Mouse (Mus musculus) neural tube, embryonic 11.5 days (tissue): ENCODE data around the gene St3gal4. TPM values are rescaled to one million over a fixed set of nuclear protein-coding genes. Genes with fewer than 3 reads are reported as not detected.

ENCODE experiments used
- ATAC-seq: fragments of 200-750 bp; cut with Nextera tagmentation; 2 replicates; pipeline ENCODE4 v1.8.0; 2017; ENCODE audit warnings: moderate number of reproducible peaks, mild to moderate bottlenecking, moderate TSS enrichment, moderate library complexity; ENCODE audit not compliant: insufficient read depth, low FRiP score, low TSS enrichment
- DNase-seq: peaks from one replicate; pipeline ENCODE4 v3.0.0-alpha.2; 2015; ENCODE audit warnings: low spot score
- H3K27ac ChIP-seq: fragments of 300-500 bp; sonication (generic); 2 replicates; pipeline ENCODE4 v1.5.1; 2014; ENCODE audit warnings: low read depth, mild to moderate bottlenecking, low read length
- H3K27me3 ChIP-seq: fragments of 300-500 bp; sonication (generic); 2 replicates; pipeline ENCODE4 v1.6.1; 2014; ENCODE audit warnings: mild to moderate bottlenecking, low read length, mixed read lengths; ENCODE audit not compliant: control insufficient read depth, insufficient read depth
- H3K36me3 ChIP-seq: fragments of 300-500 bp; sonication (generic); 2 replicates; pipeline ENCODE4 v1.6.1; 2014; ENCODE audit warnings: mild to moderate bottlenecking, low read length, moderate library complexity, mixed read lengths; ENCODE audit not compliant: control insufficient read depth, insufficient read depth
- H3K4me1 ChIP-seq: fragments of 300-500 bp; sonication (generic); 2 replicates; pipeline ENCODE4 v1.6.1; 2014; ENCODE audit warnings: low read length, mixed read lengths; ENCODE audit not compliant: control insufficient read depth, insufficient read depth
- H3K4me2 ChIP-seq: fragments of 300-500 bp; sonication (generic); 2 replicates; pipeline ENCODE4 v1.6.1; 2014; ENCODE audit warnings: low read depth, mild to moderate bottlenecking, moderate library complexity
- H3K4me3 ChIP-seq: fragments of 300-500 bp; sonication (generic); 2 replicates; pipeline ENCODE4 v1.5.1; 2014; ENCODE audit warnings: low read depth, low read length
- H3K9ac ChIP-seq: fragments of 300-500 bp; sonication (generic); 2 replicates; pipeline ENCODE4 v1.6.1; 2014; ENCODE audit warnings: mild to moderate bottlenecking, low read length
- H3K9me3 ChIP-seq: fragments of 300-500 bp; sonication (generic); 2 replicates; pipeline ENCODE4 v1.6.1; 2016; ENCODE audit warnings: low read length; ENCODE audit not compliant: control insufficient read depth
- WGBS: fragments of 180-500 bp; shearing (Covaris S2); extraction: QIAGEN DNeasy Blood & Tissue Kit; methylation state at CpG from one replicate; pipeline ENCODE4 v1.1.7; 2014; 5-methylcytosine and 5-hydroxymethylcytosine counted together
- polyA plus RNA-seq: library from polyadenylated mRNA; unstranded; fragments of >200 nt; fragmentation: Nextera tagmentation; extraction: Ambion mirVana; gene quantifications from 2 replicates; pipeline ENCODE4 v1.2.1, GENCODE M21; 2014

Gene St3gal4
- 12.3 and 16.1 TPM in 2 replicates for polyA plus RNA-seq

DNA sequence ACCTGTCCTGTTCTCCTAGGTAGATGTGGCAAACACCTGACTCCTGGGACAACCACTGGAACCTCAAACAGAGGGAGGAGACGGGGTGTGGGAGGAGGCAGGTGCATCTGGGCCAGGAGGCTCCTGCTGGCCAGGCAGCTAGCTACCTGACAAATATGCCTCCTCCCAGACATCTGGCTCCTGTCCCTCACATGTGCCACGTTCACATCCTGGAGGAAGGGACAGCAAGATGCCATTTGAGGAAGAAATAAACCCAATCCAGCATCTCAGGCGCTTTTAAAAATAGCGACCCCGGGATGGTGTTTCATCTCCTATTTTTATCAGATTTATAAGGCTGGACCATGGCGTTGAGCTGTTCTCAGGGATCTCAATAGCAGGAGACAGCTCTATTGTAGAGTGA lies at the start of gene St3gal4:
St3gal4 (minus strand) TSS at position 101 of the 400 bp plus-strand sequence.
- Histone ChIP-seq H3K4me3 (no peak within 1 kb of the TSS), H3K36me3 (no peaks in the 10 kb centered on the region), H3K27me3 (no peaks in the 10 kb centered on the region), H3K9ac (no peak within 1 kb of the TSS), H3K4me2 (no peak within 1 kb of the TSS), H3K27ac (no peak within 1 kb of the TSS), H3K9me3 (no peaks in the 10 kb centered on the region), H3K4me1 (peaks cover 11% of the 10 kb centered on the region)
- no peak for DNase-seq
- ATAC-seq: no peak
- WGBS: 76% methylated on average over 6 of the region's 6 CpGs

DNA sequence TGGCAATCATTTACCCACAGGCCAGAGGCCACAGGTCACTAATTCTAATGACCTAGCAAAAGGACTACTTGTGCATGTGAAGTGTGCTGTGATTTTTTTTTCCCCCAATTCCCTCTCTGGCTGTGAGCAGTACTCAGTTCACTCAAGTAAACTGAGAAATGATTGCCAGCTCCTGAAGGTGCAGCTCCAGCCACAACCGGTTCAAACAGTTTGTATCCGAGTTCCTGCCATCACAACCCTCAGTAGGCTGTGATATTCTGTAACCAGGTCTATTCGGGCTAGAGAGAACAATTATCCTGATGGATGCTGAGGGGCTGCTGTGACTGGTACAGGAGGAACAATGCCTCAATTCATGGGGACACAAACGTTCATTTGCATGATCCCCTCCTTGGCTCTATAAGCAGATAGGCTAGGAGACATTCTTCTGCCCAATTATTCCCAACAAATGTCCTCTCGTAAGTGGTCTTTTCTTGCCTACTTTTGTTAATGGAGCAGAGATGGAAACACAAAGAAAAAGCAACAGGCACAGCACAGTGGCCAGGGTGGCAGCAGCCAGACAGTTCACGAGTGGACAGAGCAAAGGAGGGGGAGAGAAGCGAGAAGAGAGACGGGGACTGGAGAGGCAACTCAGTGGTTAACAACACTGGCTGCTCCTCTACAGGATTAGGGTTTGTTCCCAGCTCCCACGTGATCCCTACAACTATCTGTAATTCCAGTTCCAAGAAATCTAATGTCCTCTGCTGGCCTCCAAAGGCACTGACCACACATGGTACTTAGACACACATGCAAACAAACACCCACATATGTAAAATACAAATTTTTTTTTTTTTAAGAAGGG lies 47.9 kb upstream of the St3gal4 start:
- Histone ChIP-seq H3K4me2 (no peak overlapping the region), H3K4me3 (no peak overlapping the region), H3K27me3 (no peaks in the 10 kb centered on the region), H3K9ac (no peak overlapping the region), H3K27ac (no peak overlapping the region), H3K4me1 (0 out of 2 replicates have a peak, but pooled peaks cover 2% of the 10 kb centered on the region), H3K9me3 (no peaks in the 10 kb centered on the region), H3K36me3 (no peaks in the 10 kb centered on the region)
- ATAC-seq (peak; percentile 56), DNase-seq (peak; percentile 20)
- 36% methylated on average over 9 of the region's 9 CpGs for WGBS

DNA sequence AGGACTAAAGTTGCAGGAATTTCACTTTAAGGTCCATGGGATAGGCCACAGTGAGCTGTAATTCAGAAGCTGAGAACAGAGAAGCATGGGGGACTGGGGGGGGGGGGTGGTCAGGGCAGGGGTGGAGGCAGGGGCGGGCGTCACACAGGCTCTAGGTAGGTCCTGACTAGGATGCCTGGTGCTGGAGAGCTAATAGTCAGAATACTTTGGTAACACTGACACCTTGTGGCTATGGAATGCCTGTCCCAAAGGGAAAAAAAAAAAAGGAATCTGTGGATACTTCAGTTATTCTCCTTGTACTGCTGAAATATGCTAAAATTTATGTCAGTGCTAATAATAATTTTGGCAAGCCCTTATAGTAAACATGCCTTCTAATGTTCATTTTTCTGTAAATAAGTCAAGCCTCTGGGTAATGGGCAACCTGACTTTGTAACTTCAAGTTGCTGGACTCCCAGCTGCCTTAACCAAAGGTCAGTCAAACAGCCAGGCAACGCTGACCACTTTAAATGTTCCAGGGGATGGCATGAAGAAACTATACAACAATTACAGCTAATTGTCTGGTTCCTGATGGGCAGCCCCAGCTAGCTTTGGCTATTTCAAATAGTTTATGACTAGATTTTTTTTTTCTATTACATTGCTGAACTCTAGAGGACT lies 47.2 kb upstream of the St3gal4 start:
- Histone ChIP-seq H3K9me3 (no peaks in the 10 kb centered on the region), H3K4me1 (0 out of 2 replicates have a peak, but pooled peaks cover 2% of the 10 kb centered on the region), H3K36me3 (no peaks in the 10 kb centered on the region), H3K9ac (no peak overlapping the region), H3K27ac (no peak overlapping the region), H3K4me2 (no peak overlapping the region), H3K4me3 (no peak overlapping the region), H3K27me3 (no peaks in the 10 kb centered on the region)
- 41% methylated on average over 3 of the region's 3 CpGs for WGBS
- no peak for DNase-seq
- peak; percentile 62; the same call in 1 of the 2 replicates for ATAC-seq

DNA sequence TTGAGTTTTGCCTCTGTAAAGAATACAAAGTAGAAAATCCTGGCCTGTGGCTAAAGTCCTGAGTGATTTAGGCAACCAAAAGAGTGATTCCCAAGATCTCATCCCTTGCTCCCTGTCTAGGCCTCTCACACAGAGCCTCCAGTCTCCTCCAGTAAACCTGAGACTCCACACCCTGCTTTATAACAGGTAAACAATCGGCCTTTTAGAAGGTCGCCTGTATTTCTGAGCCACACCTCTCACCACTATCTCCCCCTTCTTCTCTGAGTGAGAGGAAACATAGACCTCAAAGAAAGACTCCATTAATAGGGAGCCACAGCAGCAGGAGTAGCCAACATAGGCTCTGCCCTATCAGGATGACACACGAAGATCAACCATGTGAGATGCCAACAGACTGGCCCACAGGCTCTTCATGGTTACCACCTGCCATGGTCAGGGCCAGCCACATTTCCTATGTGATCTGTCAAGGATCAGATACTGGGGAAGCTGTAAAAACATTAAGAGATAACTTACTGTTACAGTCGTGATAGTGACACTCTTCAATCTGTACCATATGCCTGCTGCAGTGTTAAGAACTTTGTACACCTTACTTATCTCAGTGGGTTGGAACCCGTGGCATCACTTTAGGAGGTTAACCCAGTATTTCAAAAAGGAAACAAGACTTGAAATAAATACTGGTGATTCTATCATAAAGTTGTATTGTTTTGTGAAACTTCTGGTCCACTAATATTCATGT lies 45.2 kb upstream of the St3gal4 start:
- Histone ChIP-seq H3K27ac (no peak overlapping the region), H3K9ac (no peak overlapping the region), H3K9me3 (no peaks in the 10 kb centered on the region), H3K4me2 (no peak overlapping the region), H3K4me3 (no peak overlapping the region), H3K27me3 (no peaks in the 10 kb centered on the region), H3K4me1 (0 out of 2 replicates have a peak, but pooled peaks cover 2% of the 10 kb centered on the region), H3K36me3 (no peaks in the 10 kb centered on the region)
- WGBS: 86% methylated on average over 5 of the region's 5 CpGs
- DNase-seq: no peak
- no peak for ATAC-seq

DNA sequence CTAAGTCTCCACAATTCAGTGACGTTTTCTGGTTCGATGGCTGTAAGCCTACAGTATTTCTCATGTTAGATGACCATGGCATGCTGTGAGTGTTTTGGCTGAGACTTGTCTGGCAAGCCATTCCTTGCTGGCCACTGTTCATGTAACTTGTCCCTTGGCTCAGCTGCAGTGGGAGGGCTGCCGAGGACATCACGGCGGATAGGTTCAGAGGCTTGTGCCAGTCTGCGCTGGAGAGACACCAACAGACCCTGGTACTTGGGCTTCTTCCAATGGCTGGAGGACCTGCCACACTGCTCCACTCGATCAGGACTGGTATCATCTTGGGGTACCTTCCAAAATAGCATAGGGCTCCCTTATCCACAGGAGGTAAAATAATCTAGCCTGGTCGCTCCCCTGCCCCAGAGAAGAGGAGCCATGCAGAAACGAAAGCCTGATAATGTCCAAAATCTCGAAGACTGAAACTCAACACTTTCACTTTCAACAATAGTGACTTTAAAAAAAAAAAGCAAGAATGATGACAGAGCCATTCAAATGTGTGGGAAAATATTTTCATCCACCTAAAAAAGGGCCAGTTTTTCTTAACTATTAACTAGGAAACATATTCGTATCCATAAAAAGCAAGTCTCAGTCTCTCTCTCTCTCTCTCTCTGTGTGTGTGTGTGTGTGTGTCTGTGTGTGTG lies 44.1 kb upstream of the St3gal4 start:
- 93% methylated on average over 11 of the region's 11 CpGs for WGBS
- Histone ChIP-seq H3K27ac (no peak overlapping the region), H3K4me3 (no peak overlapping the region), H3K9me3 (no peaks in the 10 kb centered on the region), H3K9ac (no peak overlapping the region), H3K27me3 (no peaks in the 10 kb centered on the region), H3K36me3 (no peaks in the 10 kb centered on the region), H3K4me2 (no peak overlapping the region), H3K4me1 (0 out of 2 replicates have a peak, but pooled peaks cover 2% of the 10 kb centered on the region)
- no peak for ATAC-seq
- no peak for DNase-seq

DNA sequence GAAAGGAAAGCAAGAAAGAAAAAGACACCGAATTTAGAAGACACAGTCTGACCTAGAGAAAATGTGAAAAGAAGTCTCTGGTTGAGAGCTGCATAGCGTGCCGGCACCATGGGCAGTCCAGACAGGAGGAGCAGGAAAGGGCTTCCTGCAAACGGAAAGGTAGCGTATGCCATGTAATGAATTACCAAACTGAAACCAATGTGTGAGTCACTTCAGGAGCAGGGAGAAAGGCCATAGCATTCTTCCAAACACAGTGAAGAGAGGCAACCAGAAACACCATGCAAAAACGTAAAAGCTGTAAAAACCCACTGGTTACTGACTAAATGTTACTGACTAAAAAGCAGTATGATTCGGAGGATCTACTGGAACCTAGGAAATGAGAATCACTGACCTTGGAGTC lies 42.7 kb upstream of the St3gal4 start:
- no peak for ATAC-seq
- Histone ChIP-seq H3K27ac (no peak overlapping the region), H3K27me3 (no peaks in the 10 kb centered on the region), H3K36me3 (no peaks in the 10 kb centered on the region), H3K4me3 (no peak overlapping the region), H3K4me2 (no peak overlapping the region), H3K4me1 (no peaks in the 10 kb centered on the region), H3K9me3 (no peaks in the 10 kb centered on the region), H3K9ac (no peak overlapping the region)
- WGBS: 91% methylated on average over 7 of the region's 7 CpGs
- no peak for DNase-seq

DNA sequence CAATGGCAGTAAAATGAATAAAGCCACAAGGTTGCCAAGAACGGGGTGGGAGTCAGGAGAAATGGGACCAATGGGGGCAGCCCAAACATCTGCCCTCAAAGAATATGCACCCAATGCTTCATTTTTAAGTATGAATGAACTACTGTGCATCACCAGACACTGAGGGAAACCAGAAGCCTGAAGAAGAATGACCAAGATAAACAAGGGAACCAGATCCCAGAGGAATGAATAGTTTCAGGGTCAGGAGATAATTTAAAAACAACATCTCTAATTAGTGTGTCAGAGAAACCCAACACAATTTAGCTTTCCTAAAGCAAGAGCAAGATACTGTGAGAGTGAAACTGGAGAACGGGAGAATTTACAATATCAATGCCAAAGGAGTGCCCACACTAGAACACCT lies 41.6 kb upstream of the St3gal4 start:
- H3K4me2 ChIP-seq: no peak overlapping the region
- no peak overlapping the region for H3K27ac ChIP-seq
- DNase-seq: no peak
- no peaks in the 10 kb centered on the region for H3K9me3 ChIP-seq
- H3K4me3 ChIP-seq: no peak overlapping the region
- H3K36me3 ChIP-seq: no peaks in the 10 kb centered on the region
- WGBS: 82% methylated on average over 2 of the region's 2 CpGs
- no peaks in the 10 kb centered on the region for H3K27me3 ChIP-seq
- no peaks in the 10 kb centered on the region for H3K4me1 ChIP-seq
- no peak for ATAC-seq
- H3K9ac ChIP-seq: no peak overlapping the region

DNA sequence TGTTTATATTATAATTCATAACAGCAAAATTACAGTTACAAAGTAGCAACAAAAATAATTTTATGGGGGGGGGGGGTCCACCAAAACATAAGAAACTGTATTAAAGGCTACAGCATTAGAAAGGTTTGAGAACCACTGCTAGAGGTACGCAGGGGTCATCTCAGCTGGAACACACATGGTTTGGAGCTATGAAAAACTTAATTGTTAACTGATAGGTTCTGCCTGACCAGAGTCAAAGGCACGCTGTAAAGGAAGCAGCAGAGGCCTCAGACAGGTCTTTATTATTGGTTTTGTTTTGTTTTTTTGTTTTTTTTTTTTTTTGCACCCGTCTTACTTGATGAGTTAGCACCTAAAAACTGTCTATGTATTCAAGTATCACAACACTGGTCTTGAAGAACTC lies 39.4 kb upstream of the St3gal4 start:
- no peak for ATAC-seq
- no peak overlapping the region for H3K4me2 ChIP-seq
- WGBS: 87% methylated on average over 3 of the region's 3 CpGs

More for the DNA sequence above, 39.4 kb upstream of the St3gal4 start:
- Histone ChIP-seq H3K9ac (no peak overlapping the region), H3K4me3 (no peak overlapping the region), H3K9me3 (no peaks in the 10 kb centered on the region), H3K27me3 (no peaks in the 10 kb centered on the region), H3K27ac (no peak overlapping the region), H3K4me1 (no peaks in the 10 kb centered on the region), H3K36me3 (no peaks in the 10 kb centered on the region)
- no peak for DNase-seq
